Mouse (Mus musculus) brain, embryonic 14.5 days (tissue): ENCODE results near the gene Sys1.

Experiments used
- CTCF ChIP-seq: fragments of 200-500 bp; IDR thresholded peaks from 2 replicates; pipeline ENCODE4 v1.5.1; 2012; ENCODE audit warnings: inconsistent platforms, mild to moderate bottlenecking, moderate library complexity, borderline replicate concordance; ENCODE audit not compliant: insufficient read depth, insufficient read length; ENCODE audit errors: extremely low read depth
- POLR2A ChIP-seq: fragments of 200-500 bp; IDR thresholded peaks from 2 replicates; pipeline ENCODE4 v1.6.1; 2012; ENCODE audit warnings: mild to moderate bottlenecking, inconsistent platforms, borderline replicate concordance; ENCODE audit not compliant: poor library complexity, insufficient read depth, insufficient read length, severe bottlenecking; ENCODE audit errors: extremely low read depth

GRCm38 (mm10) chr2:164454846-164455245 is 1.9 kb upstream of the Sys1 start:
- TF ChIP-seq POLR2A = no peak
- no peak for TF ChIP-seq CTCF
